Mouse (Mus musculus): ENCODE measurements around the gene Ifna1. TPM values are rescaled to one million over a fixed set of nuclear protein-coding genes. Genes with fewer than 3 reads are reported as not detected.
A peak's percentile ranks its signal among the peaks of the same experiment; 100 is the strongest.
"Not testable (repeated sequence)": the region's sequence is repeated elsewhere in the genome, so short reads cannot be mapped to it uniquely, and the experiment has no call there.

Gene Ifna1
- not detected in 2 replicates for total RNA-seq (2021)
- long read RNA-seq, experiment 1: 0 reads
- long read RNA-seq, experiment 2: 0 reads

GRCm38 (mm10) chr4:88849698-88850097, at the start of gene Ifna1:
Gene Ifna1 (plus strand): TSS chr4:88850087.
- DNase-seq: no peak

GRCm38 (mm10) chr4:88802954-88803353, 46.9 kb upstream of the Ifna1 start, which contains the start of gene Gm13287:
Gene Gm13287 (plus strand): TSS chr4:88803254.
- not testable (repeated sequence) for DNase-seq

DNA sequence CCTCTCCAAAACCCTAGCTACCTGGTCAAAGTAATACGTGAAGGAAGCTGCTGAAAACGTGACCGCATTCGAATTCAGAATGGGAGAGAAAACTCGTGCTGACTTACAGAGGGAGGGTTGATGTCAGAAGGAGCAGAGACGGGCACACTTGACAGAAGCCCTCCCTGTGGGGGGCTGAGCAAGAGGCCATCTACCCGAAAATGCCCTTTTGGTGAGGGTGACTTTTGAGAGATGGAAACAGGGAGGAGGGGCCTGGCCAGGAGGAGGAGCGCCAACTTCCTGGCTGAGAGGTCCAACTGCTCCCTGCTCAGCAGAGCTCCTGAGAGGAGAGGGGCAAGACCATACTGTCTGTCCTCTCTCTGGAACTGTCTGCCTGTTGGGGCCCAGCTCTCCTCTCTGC, 44.7 kb upstream of the Ifna1 start, which contains the start of gene Gm13288:
TSS of gene Gm13288 (plus strand) at position 301 of the 400 bp plus-strand sequence.
- DNase-seq: not testable (repeated sequence)

- DNase-seq: peak; percentile 45
Measured at GRCm38 (mm10) chr4:88805761-88806160, 44.1 kb upstream of the Ifna1 start.

GRCm38 (mm10) chr4:88815928-88816327, 34.0 kb upstream of the Ifna1 start, which contains the start of gene Ifna7:
Gene Ifna7 (plus strand): TSS chr4:88816228.
- no peak for DNase-seq

DNA sequence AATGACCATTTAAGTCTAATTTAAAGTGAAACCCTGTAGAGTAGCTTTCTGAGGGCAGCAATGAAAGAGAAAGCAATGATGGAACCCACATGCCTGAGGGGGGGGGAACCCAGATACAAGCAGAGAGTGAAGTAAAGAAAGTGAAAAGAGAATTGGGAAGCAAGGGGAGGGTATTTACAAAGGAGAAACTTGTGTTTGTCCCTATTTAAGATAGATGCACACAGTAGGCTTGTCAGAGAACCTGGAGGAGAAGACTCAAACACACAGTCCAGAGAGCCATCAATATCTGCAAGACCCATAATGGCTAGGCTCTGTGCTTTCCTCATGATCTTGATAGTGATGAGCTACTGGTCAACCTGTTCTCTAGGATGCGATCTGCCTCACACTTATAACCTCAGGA, 30.2 kb upstream of the Ifna1 start, which contains the start of gene Ifna11:
TSS of gene Ifna11 (plus strand) at position 301 of the 400 bp plus-strand sequence.
- no peak for DNase-seq

DNA sequence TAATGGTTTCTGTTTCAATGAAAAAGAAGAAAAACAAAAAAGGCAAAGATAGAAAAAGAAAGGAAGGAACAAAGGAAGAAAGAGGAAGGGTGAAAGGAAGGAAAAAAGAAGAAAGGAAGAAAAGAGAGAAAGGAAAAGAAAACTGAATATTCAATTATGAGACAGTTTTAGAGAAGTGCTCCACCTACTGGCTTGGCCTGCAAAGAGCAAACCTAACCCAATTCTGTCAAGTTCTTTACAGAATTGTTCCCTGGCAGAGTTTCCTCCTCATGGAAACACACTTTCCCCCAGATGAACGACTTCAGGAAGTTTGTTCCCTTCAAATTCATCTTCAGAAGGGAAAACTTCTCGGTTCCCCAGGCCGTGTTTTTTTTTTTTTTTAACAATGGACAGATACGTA, 26.9 kb upstream of the Ifna1 start:
- peak; percentile 14 for DNase-seq

- not testable (repeated sequence) for DNase-seq
Measured at GRCm38 (mm10) chr4:88827116-88827515, 22.8 kb upstream of the Ifna1 start, which contains the start of gene Ifna6. Gene Ifna6 (plus strand): TSS chr4:88827416.

DNA sequence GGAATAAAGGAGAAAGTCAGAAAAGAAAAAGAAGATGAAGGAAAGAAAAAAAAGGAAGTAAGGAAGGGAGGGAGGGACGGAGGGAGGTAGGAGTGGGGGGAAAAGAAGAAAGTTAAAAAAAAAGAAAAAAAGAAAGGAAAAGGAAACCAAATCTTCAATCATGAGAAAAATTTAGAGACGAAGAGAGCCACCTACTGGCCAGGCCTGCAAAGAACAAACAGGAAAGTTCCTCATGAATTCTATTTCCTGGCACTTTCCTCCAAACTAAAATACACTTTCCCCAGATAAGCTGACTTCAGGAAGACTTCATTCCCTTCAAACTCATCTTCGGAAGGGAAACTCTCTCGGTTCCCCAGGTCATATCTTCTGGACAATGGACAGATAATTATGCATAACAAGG, 19.4 kb upstream of the Ifna1 start:
- DNase-seq: peak; percentile 26

GRCm38 (mm10) chr4:88835225-88835624, 14.7 kb upstream of the Ifna1 start, which contains the start of gene Ifna5:
Gene Ifna5 (plus strand): TSS chr4:88835525.
- DNase-seq: not testable (repeated sequence)

- DNase-seq: peak; percentile 12
Measured at GRCm38 (mm10) chr4:88838828-88839227, 11.1 kb upstream of the Ifna1 start.

- no peak for DNase-seq
Measured at GRCm38 (mm10) chr4:88840058-88840457, 9.8 kb upstream of the Ifna1 start.

DNA sequence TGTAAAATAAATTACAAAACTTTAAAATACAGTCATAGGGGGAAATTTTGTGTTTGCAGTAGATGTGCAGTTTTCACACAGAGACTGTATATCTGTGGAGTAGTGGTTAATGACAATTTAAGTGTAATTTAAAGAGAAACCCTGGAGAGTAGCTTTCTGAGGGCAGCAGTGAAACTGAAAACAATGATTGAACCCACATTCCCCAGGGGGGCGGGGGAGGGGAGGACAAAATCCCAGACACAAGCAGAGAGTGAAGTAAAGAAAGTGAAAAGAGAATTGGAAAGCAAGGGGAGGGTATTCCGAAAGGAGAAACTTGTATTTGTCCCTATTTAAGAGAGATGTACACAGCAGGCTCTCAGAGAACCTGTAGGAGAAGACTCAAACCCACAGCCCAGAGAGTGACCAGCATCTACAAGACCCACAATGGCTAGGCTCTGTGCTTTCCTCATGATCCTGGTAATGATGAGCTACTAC, 8.4 kb upstream of the Ifna1 start, which contains the start of gene Ifna4:
TSS of gene Ifna4 (plus strand) at position 424 of the 474 bp plus-strand sequence.
- DNase-seq: no peak

DNA sequence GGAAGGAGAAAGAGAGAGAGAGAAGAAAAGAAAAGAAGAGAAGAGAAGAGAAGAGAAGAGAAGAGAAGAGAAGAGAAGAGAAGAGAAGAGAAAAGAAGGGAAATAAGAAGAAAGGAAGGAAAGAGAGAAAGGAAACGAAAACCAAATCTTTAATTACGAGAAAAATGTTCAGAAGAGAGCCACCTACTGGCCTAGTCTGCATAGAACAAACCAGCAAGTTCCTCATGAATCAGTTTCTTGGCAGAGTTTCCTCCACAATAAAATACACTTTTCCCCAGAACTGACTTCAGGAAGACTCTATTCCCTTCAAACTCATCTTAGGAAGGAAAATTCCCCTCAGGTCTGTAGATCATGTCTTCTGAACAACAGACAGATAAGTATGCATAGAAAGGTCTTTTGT, 4.6 kb upstream of the Ifna1 start:
- no peak for DNase-seq

GRCm38 (mm10) chr4:88851026-88851763, 1.3 kb downstream of the Ifna1 start:
- DNase-seq: no peak

GRCm38 (mm10) chr4:88859214-88859613, 9.3 kb downstream of the Ifna1 start:
- no peak for DNase-seq

- no peak for DNase-seq
Measured at GRCm38 (mm10) chr4:88863309-88863708, 13.4 kb downstream of the Ifna1 start.

GRCm38 (mm10) chr4:88864599-88864998, 14.7 kb downstream of the Ifna1 start:
- DNase-seq: peak; percentile 13

DNA sequence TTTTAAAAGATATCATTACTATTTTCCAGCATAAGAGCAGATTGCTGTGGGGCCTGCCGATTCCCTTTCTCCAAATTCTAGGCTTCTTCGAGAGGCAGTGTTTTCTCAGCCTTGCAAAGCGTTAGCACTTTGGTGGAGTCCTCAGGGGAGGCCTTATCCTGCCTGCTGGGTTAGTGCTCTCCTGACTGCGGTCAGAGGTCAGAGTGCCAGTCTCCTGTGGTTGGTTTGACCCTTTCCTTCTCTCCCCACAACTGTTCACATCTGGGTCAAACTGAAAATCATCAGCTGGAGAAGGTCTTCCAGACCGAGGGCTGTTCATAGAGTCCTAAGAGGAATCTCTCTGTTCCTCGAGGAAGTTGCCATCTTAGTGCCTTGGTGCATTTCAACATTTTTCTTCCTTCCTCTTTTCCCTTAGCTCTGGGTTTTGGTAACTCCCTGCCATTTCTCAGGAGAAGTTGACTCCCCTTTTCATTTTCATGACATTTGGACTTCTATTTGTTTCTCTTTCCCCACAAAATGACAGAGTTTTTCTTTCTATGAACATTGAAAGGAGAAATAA, 15.2 kb downstream of the Ifna1 start:
- no peak for DNase-seq

DNA sequence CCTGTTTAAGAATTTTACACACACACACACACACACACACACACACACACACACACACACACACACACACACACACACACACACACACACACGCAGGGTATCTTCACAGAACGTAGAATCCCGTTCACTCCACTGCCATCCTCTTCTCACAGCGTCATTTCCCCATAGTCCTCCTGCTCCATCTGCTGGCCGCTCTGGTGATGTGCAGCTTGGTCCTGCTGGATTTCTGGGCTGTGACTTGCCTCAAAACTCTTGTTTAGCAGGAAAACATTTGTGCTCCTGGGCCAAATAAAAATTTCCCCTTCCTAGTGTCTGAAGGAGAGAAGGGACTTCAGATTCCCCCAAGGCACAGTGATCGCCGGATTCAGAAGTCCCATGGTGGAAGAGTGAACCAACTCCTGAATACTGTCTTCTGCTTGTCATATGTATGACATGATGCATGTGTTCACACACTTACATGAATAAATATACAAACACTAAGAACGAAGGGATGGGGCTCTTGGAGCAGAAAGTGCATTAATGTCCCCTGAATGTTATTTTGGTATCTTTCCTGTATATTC, 17.6 kb downstream of the Ifna1 start:
- peak; percentile 87 for DNase-seq

DNA sequence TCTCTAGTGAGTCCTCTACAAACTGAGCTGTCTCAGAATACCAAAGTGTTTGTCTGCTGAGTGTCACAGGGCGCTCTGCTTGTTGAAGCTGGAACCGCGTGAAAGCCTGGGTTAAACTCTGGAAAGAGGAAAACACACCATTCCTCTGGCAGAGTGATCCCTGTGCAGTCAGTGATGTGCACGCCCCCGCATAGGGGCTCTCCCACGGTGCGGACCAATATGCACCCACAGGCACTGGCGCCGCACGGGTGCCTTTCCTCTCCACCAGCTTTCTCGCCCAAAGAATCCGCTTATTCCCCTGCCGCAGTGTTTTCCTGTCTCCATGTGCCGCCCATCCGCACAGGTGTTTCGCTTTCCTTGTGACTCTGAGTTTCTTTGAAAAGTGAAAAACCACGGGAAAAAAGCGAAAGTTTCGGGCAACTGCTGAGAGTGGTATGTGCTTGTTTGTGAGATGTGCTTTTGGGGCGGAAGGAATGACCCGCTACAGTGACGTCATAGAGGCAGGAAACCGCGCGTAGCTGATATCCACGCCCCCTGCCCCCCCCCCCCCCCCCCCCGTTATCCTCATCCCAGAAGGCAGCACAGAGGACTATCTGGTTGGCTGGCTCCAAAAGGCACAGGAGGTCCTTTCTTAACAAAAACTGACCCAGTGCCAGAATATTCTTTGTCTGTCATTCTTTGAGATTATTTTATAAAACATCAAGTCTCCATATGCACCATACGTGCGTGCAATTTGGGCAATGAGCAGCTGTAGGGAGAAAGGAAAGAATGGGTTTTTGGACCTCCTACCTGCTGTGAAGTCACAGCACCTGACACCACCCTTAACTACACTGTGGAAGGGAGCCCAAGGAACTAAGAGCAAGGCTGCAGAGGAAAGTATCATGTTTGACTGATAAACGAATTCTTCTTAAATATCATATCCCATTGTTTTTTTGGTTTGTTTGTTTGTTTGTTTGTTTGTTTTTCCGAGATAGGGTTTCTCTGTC, 18.3 kb downstream of the Ifna1 start:
- DNase-seq: peak; percentile 41
